Mouse (Mus musculus): ENCODE results near the gene Zar1. TPM values are rescaled to one million over a fixed set of nuclear protein-coding genes. Genes with fewer than 3 reads are reported as not detected.

Gene Zar1
- polyA plus RNA-seq (2012; rRNA removed): 69.3 and 113 TPM in 2 replicates

GRCm38 (mm10) chr5:72580970-72581332 is at the start of gene Zar1:
Gene Zar1 (minus strand): TSS chr5:72581254.

GRCm38 (mm10) chr5:72587192-72587681 is 6.2 kb upstream of the Zar1 start, which contains the start of gene Gm5868:
Gene Gm5868 (minus strand): TSS chr5:72587551.

GRCm38 (mm10) chr5:72559544-72560049 is 21.5 kb downstream of the Zar1 start, which contains the start of gene Nfxl1:
Gene Nfxl1 (minus strand): TSS chr5:72559684.

Other genes starting within 250 kb of the Zar1 start
- 0.35 and 0.38 TPM in 2 replicates for gene Corin, start 76.8 kb downstream of the Zar1 start, polyA plus RNA-seq (2012; rRNA removed)
- 7.1 and 8.3 TPM in 2 replicates for gene Nfxl1, start 21.6 kb downstream of the Zar1 start, polyA plus RNA-seq (2012; rRNA removed)
- 1.6 and 2.7 TPM in 2 replicates for gene Gm5868, start 6.3 kb upstream of the Zar1 start, polyA plus RNA-seq (2012; rRNA removed)
- gene Cnga1, start 63.0 kb upstream of the Zar1 start, polyA plus RNA-seq (2012; rRNA removed): not detected in 2 replicates
- gene Nipal1, start 66.5 kb upstream of the Zar1 start, polyA plus RNA-seq (2012; rRNA removed): 1.8 and 2.7 TPM in 2 replicates
- 0.24 and 0.55 TPM in 2 replicates for gene Txk, start 171.5 kb upstream of the Zar1 start, polyA plus RNA-seq (2012; rRNA removed)

All from ovary, adult 2 months (tissue).